Comparison of ENCODE assay signal across 8 mouse cellular contexts in the genomic region with DNA sequence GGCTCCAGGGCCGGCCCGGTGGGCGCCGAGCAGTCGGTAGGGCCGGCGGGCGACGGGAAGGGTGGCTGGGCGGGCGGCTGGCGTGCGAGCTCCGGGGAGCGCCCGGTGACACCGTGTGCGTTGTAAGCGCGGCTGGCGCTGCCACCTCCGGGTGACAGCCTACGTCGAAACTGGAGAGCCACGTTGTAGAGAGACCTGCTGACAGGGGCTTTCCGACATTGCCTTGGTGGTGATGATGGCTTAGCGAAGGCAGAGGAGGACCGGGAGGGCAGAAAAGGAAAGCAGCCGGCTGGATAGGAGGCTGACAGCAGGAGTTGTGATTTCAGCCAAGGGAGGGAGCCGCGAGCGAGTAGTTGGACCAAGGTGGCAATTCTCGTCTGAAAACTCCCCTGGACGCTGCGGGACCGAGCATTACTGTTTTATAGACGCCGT. TPM values are rescaled to one million over a fixed set of nuclear protein-coding genes. Genes with fewer than 3 reads are reported as not detected.
DNase-seq lines count a peak whose midpoint lies in the region; ATAC-seq lines count a peak whose summit lies in the region.

No protein-coding gene starts in this region.

- peak; percentile 42 for DNase-seq in cerebellum, adult 9-10 months
- no peak for DNase-seq in cerebellum, postnatal 36 days
- peak; percentile 78 for DNase-seq in CD4-positive helper T cell, adult 2 months (ENCODE audit: low read depth, low spot score)
- DNase-seq in hindbrain, embryonic 14.5 days (ENCODE audit: low spot score) = no peak
- DNase-seq in lung, postnatal 10 days = peak; percentile 28
- DNase-seq in splenic B cell, adult 2 months (ENCODE audit: low read depth, low spot score) = peak; percentile 75
- no peak for DNase-seq in layer of hippocampus, postnatal 10 days (ENCODE audit: low spot score in 2 of 2)

- H3K9ac ChIP-seq in embryonic facial prominence, embryonic 13.5 days = peak overlapping the region; percentile 91
- peak overlapping the region; percentile 86 for H3K9ac ChIP-seq in hindbrain, embryonic 14.5 days

- peak overlapping the region; percentile 94 for H3K4me3 ChIP-seq in embryonic facial prominence, embryonic 13.5 days
- H3K4me3 ChIP-seq in hindbrain, embryonic 14.5 days (replicated peaks; ENCODE audit: low read length) = peak overlapping the region; percentile 52

- H3K36me3 ChIP-seq in embryonic facial prominence, embryonic 13.5 days = 0 out of 2 replicates have a peak, but pooled peaks cover 4% of the 10 kb centered on the region
- peaks cover 16% of the 10 kb centered on the region for H3K36me3 ChIP-seq in hindbrain, embryonic 14.5 days (replicated peaks; ENCODE audit: control insufficient read depth, insufficient read depth)
- H3K36me3 ChIP-seq in splenic B cell, adult 2 months (ENCODE audit: control insufficient read depth, insufficient read depth, low read length, poor library complexity, severe bottlenecking) = no peaks in the 10 kb centered on the region

- no peaks in the 10 kb centered on the region for H3K9me3 ChIP-seq in embryonic facial prominence, embryonic 13.5 days
- H3K9me3 ChIP-seq in hindbrain, embryonic 14.5 days (ENCODE audit: control insufficient read depth, low read length) = no peaks in the 10 kb centered on the region

- ATAC-seq in embryonic facial prominence, embryonic 13.5 days (ENCODE audit: insufficient number of reproducible peaks, insufficient read depth, low FRiP score, low TSS enrichment, low read depth) = peak; percentile 49; the same call in 1 of the 2 replicates
- no peak; the same call in none of the 2 replicates for ATAC-seq in hindbrain, embryonic 14.5 days (ENCODE audit: low FRiP score)

- H3K27me3 ChIP-seq in embryonic facial prominence, embryonic 13.5 days = no peaks in the 10 kb centered on the region
- no peaks in the 10 kb centered on the region for H3K27me3 ChIP-seq in hindbrain, embryonic 14.5 days (ENCODE audit: control insufficient read depth, insufficient read depth, low read length)
- no peaks in the 10 kb centered on the region for H3K27me3 ChIP-seq in splenic B cell, adult 2 months (ENCODE audit: control insufficient read depth, insufficient read depth, low read length, poor library complexity, severe bottlenecking)

- peak overlapping the region; percentile 73 for H3K27ac ChIP-seq in embryonic facial prominence, embryonic 13.5 days
- H3K27ac ChIP-seq in hindbrain, embryonic 14.5 days = peak overlapping the region; percentile 32

- under 1% methylated on average over 38 of the region's 38 CpGs for WGBS in embryonic facial prominence, embryonic 13.5 days
- under 1% methylated on average over 38 of the region's 38 CpGs for WGBS in hindbrain, embryonic 14.5 days

- peak overlapping the region; percentile 83 for H3K4me2 ChIP-seq in embryonic facial prominence, embryonic 13.5 days
- peak overlapping the region; percentile 96 for H3K4me2 ChIP-seq in hindbrain, embryonic 14.5 days (replicated peaks)

- peaks cover 8% of the 10 kb centered on the region for H3K4me1 ChIP-seq in embryonic facial prominence, embryonic 13.5 days
- peaks cover 23% of the 10 kb centered on the region for H3K4me1 ChIP-seq in hindbrain, embryonic 14.5 days (replicated peaks; ENCODE audit: control insufficient read depth, insufficient read depth, low read length)

RNA-seq across cellular contexts. Expression of gene Usp16, which starts 0.7 kb away (rescaled TPM):
- polyA plus RNA-seq in embryonic facial prominence, embryonic 13.5 days (2015; fragmentation: Nextera tagmentation; extraction: Ambion mirVana) = 55.4 and 57.1 TPM in 2 replicates
- polyA plus RNA-seq in hindbrain, embryonic 14.5 days (2014; fragmentation: Nextera tagmentation; extraction: Ambion mirVana) = 41.8 and 52.1 TPM in 2 replicates
- total RNA-seq in layer of hippocampus, postnatal 10 days (2021) = 10 to 100 TPM; 52.9 to 55.9 TPM

RNA-seq across cellular contexts. Expression of gene Rwdd2b, which starts 14.8 kb away (rescaled TPM):
- polyA plus RNA-seq in embryonic facial prominence, embryonic 13.5 days (2015; fragmentation: Nextera tagmentation; extraction: Ambion mirVana) = 10.5 and 13.6 TPM in 2 replicates
- polyA plus RNA-seq in hindbrain, embryonic 14.5 days (2014; fragmentation: Nextera tagmentation; extraction: Ambion mirVana) = 14.7 and 15.8 TPM in 2 replicates
- 10 to 100 TPM; 10.3 to 10.5 TPM for total RNA-seq in layer of hippocampus, postnatal 10 days (2021)

RNA-seq across cellular contexts. Expression of gene Ltn1, which starts 22.8 kb away (rescaled TPM):
- polyA plus RNA-seq in embryonic facial prominence, embryonic 13.5 days (2015; fragmentation: Nextera tagmentation; extraction: Ambion mirVana) = 28.8 and 28.9 TPM in 2 replicates
- polyA plus RNA-seq in hindbrain, embryonic 14.5 days (2014; fragmentation: Nextera tagmentation; extraction: Ambion mirVana) = 30.5 and 31.8 TPM in 2 replicates
- total RNA-seq in layer of hippocampus, postnatal 10 days (2021) = 10 to 100 TPM; 44.8 to 45.8 TPM

RNA-seq across cellular contexts. Expression of gene Cct8, which starts 40.5 kb away (rescaled TPM):
- 439 and 470 TPM in 2 replicates for polyA plus RNA-seq in embryonic facial prominence, embryonic 13.5 days (2015; fragmentation: Nextera tagmentation; extraction: Ambion mirVana)
- polyA plus RNA-seq in hindbrain, embryonic 14.5 days (2014; fragmentation: Nextera tagmentation; extraction: Ambion mirVana) = 414 and 438 TPM in 2 replicates
- 100 to 1,000 TPM; 194 to 207 TPM for total RNA-seq in layer of hippocampus, postnatal 10 days (2021)

Comparison
In these comparisons a context has a peak if more than half of its experiments do, and no peak if none do; other contexts are left out.
1. DNase-seq: peak in cerebellum, adult 9-10 months (single experiment), CD4-positive helper T cell, adult 2 months (single experiment), lung, postnatal 10 days (single experiment) and splenic B cell, adult 2 months (single experiment); none in cerebellum, postnatal 36 days (0 of 2), hindbrain, embryonic 14.5 days (single experiment) and layer of hippocampus, postnatal 10 days (0 of 2).